Mouse (Mus musculus) neural tube, embryonic 11.5 days (tissue): ENCODE results near the gene Sept7. TPM values are rescaled to one million over a fixed set of nuclear protein-coding genes. Genes with fewer than 3 reads are reported as not detected.

Experiments used
- ATAC-seq: fragments of 200-750 bp; cut with Nextera tagmentation; 2 replicates; pipeline ENCODE4 v1.8.0; 2017; ENCODE audit warnings: moderate number of reproducible peaks, mild to moderate bottlenecking, moderate TSS enrichment, moderate library complexity; ENCODE audit not compliant: insufficient read depth, low FRiP score, low TSS enrichment
- DNase-seq: peaks from one replicate; pipeline ENCODE4 v3.0.0-alpha.2; 2015; ENCODE audit warnings: low spot score
- H3K27ac ChIP-seq: fragments of 300-500 bp; sonication (generic); 2 replicates; pipeline ENCODE4 v1.5.1; 2014; ENCODE audit warnings: low read depth, mild to moderate bottlenecking, low read length
- H3K27me3 ChIP-seq: fragments of 300-500 bp; sonication (generic); 2 replicates; pipeline ENCODE4 v1.6.1; 2014; ENCODE audit warnings: mild to moderate bottlenecking, low read length, mixed read lengths; ENCODE audit not compliant: control insufficient read depth, insufficient read depth
- H3K36me3 ChIP-seq: fragments of 300-500 bp; sonication (generic); 2 replicates; pipeline ENCODE4 v1.6.1; 2014; ENCODE audit warnings: mild to moderate bottlenecking, low read length, moderate library complexity, mixed read lengths; ENCODE audit not compliant: control insufficient read depth, insufficient read depth
- H3K4me1 ChIP-seq: fragments of 300-500 bp; sonication (generic); 2 replicates; pipeline ENCODE4 v1.6.1; 2014; ENCODE audit warnings: low read length, mixed read lengths; ENCODE audit not compliant: control insufficient read depth, insufficient read depth
- H3K4me2 ChIP-seq: fragments of 300-500 bp; sonication (generic); 2 replicates; pipeline ENCODE4 v1.6.1; 2014; ENCODE audit warnings: low read depth, mild to moderate bottlenecking, moderate library complexity
- H3K4me3 ChIP-seq: fragments of 300-500 bp; sonication (generic); 2 replicates; pipeline ENCODE4 v1.5.1; 2014; ENCODE audit warnings: low read depth, low read length
- H3K9ac ChIP-seq: fragments of 300-500 bp; sonication (generic); 2 replicates; pipeline ENCODE4 v1.6.1; 2014; ENCODE audit warnings: mild to moderate bottlenecking, low read length
- H3K9me3 ChIP-seq: fragments of 300-500 bp; sonication (generic); 2 replicates; pipeline ENCODE4 v1.6.1; 2016; ENCODE audit warnings: low read length; ENCODE audit not compliant: control insufficient read depth
- WGBS: fragments of 180-500 bp; shearing (Covaris S2); extraction: QIAGEN DNeasy Blood & Tissue Kit; methylation state at CpG from one replicate; pipeline ENCODE4 v1.1.7; 2014; 5-methylcytosine and 5-hydroxymethylcytosine counted together
- polyA plus RNA-seq: library from polyadenylated mRNA; unstranded; fragments of >200 nt; fragmentation: Nextera tagmentation; extraction: Ambion mirVana; gene quantifications from 2 replicates; pipeline ENCODE4 v1.2.1, GENCODE M21; 2014

Sept7 gene
- polyA plus RNA-seq, 1 experiment from 2014 or later, result 311 TPM

- Histone ChIP-seq H3K9ac (no peak overlapping the region), H3K4me3 (no peak overlapping the region), H3K4me2 (no peak overlapping the region), H3K9me3 (no peaks in the 10 kb centered on the region), H3K36me3 (no peaks in the 10 kb centered on the region), H3K4me1 (no peaks in the 10 kb centered on the region), H3K27ac (no peak overlapping the region), H3K27me3 (no peaks in the 10 kb centered on the region)
- ATAC-seq, result no peak
- 85% methylated on average over 11 of the region's 11 CpGs for WGBS
- no peak for DNase-seq
Observed at GRCm38 (mm10) chr9:25328946-25329723, 76.9 kb downstream of the Sept7 start.

DNA sequence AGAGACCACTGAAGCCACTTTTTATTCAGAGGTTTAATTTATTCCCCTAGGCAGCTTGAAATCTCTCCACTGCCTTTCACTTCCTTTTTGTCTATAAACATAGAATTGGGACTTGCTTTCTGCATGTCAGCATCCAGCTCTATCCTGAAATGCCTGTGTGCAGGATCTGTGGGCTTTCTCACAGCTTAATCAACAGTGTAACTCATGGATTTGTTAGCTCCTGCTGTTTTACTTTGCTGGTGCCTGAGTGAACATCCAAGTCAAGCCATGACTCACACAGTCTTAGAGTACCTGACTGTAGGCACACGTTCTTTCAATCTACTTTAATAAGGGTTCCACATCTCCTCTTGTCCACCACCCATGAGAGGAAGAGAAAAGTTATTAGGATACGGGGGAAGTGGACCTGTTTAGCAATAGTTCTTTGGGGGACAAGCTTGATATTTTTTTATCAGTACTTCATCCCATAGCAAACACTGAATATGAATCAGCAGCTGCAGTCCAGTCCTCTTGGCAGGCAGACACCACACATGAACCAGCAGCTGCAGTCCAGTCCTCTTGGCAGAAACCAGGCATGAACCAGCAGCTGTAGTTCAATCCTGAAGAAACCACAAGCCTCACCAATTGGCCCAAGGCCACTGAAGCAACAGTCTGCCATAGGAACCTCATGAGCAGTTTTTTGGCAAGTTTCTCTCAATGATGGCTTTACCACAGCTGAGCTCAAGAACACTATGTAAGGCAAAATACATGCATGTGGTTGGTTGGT is 85.4 kb downstream of the Sept7 start:
- no peak overlapping the region for H3K27ac ChIP-seq
- H3K36me3 ChIP-seq, result no peaks in the 10 kb centered on the region
- no peaks in the 10 kb centered on the region for H3K4me1 ChIP-seq
- no peak overlapping the region for H3K4me3 ChIP-seq
- no peaks in the 10 kb centered on the region for H3K9me3 ChIP-seq
- WGBS, result 78% methylated on average over 2 of the region's 2 CpGs
- H3K4me2 ChIP-seq, result no peak overlapping the region
- ATAC-seq (no peak), DNase-seq (no peak)
- no peak overlapping the region for H3K9ac ChIP-seq
- no peaks in the 10 kb centered on the region for H3K27me3 ChIP-seq

- Histone ChIP-seq H3K9me3 (no peaks in the 10 kb centered on the region), H3K36me3 (no peaks in the 10 kb centered on the region), H3K4me3 (no peak overlapping the region), H3K4me2 (no peak overlapping the region), H3K4me1 (no peaks in the 10 kb centered on the region), H3K27ac (no peak overlapping the region), H3K27me3 (no peaks in the 10 kb centered on the region), H3K9ac (no peak overlapping the region)
- no peak for ATAC-seq
- no peak for DNase-seq
- WGBS, result 84% methylated on average over 1 of the region's 1 CpGs
Observed at GRCm38 (mm10) chr9:25340412-25340811, 88.2 kb downstream of the Sept7 start.

- DNase-seq (no peak), ATAC-seq (no peak)
- H3K4me2 ChIP-seq, result no peak overlapping the region
- H3K4me3 ChIP-seq, result no peak overlapping the region
- H3K4me1 ChIP-seq, result no peaks in the 10 kb centered on the region
- no peaks in the 10 kb centered on the region for H3K9me3 ChIP-seq
- H3K36me3 ChIP-seq, result no peaks in the 10 kb centered on the region
- H3K9ac ChIP-seq, result no peak overlapping the region
- H3K27me3 ChIP-seq, result no peaks in the 10 kb centered on the region
- no peak overlapping the region for H3K27ac ChIP-seq
- WGBS, result 90% methylated on average over 1 of the region's 1 CpGs
Observed at GRCm38 (mm10) chr9:25353775-25354174, 101.5 kb downstream of the Sept7 start.

- 92% methylated on average over 11 of the region's 11 CpGs for WGBS
- Histone ChIP-seq H3K9ac (no peak overlapping the region), H3K4me3 (no peak overlapping the region), H3K9me3 (no peaks in the 10 kb centered on the region), H3K4me1 (no peaks in the 10 kb centered on the region), H3K4me2 (no peak overlapping the region), H3K36me3 (no peaks in the 10 kb centered on the region), H3K27me3 (no peaks in the 10 kb centered on the region), H3K27ac (no peak overlapping the region)
- DNase-seq, result no peak
- ATAC-seq, result no peak
Observed at GRCm38 (mm10) chr9:25355806-25356205, 103.6 kb downstream of the Sept7 start.

DNA sequence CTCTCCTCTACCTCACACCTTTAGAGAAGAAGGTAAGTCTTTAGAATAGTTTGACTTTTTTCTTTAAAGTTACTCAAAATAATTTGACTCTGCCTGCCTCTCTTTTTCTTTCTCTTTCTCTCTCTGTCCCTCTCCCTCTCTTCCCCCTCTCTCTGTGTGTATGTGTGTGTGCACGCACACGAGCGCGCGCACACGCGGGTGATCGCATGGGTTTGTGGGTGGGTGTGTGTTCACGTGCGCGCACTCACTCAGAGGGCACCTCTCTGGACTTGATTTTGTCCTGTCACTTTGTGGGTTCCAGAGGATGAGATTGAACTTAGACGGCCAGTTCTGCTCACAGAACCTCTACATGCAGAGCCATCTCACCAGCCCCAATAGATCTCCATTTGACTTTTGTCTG is 105.3 kb downstream of the Sept7 start:
- no peaks in the 10 kb centered on the region for H3K9me3 ChIP-seq
- H3K27ac ChIP-seq, result no peak overlapping the region
- H3K9ac ChIP-seq, result no peak overlapping the region
- H3K4me2 ChIP-seq, result no peak overlapping the region
- ATAC-seq (no peak), DNase-seq (no peak)
- H3K36me3 ChIP-seq, result no peaks in the 10 kb centered on the region
- H3K4me1 ChIP-seq, result no peaks in the 10 kb centered on the region
- no peak overlapping the region for H3K4me3 ChIP-seq
- WGBS, result 98% methylated on average over 12 of the region's 12 CpGs
- no peaks in the 10 kb centered on the region for H3K27me3 ChIP-seq

- no peak overlapping the region for H3K9ac ChIP-seq
- H3K4me2 ChIP-seq, result no peak overlapping the region
- DNase-seq, result no peak
- H3K4me3 ChIP-seq, result no peak overlapping the region
- 82% methylated on average over 5 of the region's 5 CpGs for WGBS
- H3K27me3 ChIP-seq, result no peaks in the 10 kb centered on the region
- H3K9me3 ChIP-seq, result no peaks in the 10 kb centered on the region
- no peaks in the 10 kb centered on the region for H3K36me3 ChIP-seq
- no peak overlapping the region for H3K27ac ChIP-seq
- ATAC-seq, result no peak
- H3K4me1 ChIP-seq, result no peaks in the 10 kb centered on the region
Observed at GRCm38 (mm10) chr9:25358018-25358417, 105.8 kb downstream of the Sept7 start.
